Mouse (Mus musculus): ENCODE results near the gene Entpd8. TPM values are rescaled to one million over a fixed set of nuclear protein-coding genes. Genes with fewer than 3 reads are reported as not detected.
A peak's percentile ranks its signal among the peaks of the same experiment; 100 is the strongest.

Entpd8 gene
- total RNA-seq (2021), result not detected
- long read RNA-seq, experiment 1, result 0 reads
- long read RNA-seq, experiment 2, result 0 reads

GRCm38 (mm10) chr2:25080076-25080475 lies at the start of gene Entpd8:
Entpd8 (plus strand) TSS chr2:25080304.
- intact Hi-C loops (cut with DNase I), result no loop called here
- no peak for TF ChIP-seq CTCF (IDR thresholded peaks at IDR 0.05)
- no peak within 1 kb of the TSS for H3K27ac ChIP-seq

GRCm38 (mm10) chr2:25034994-25035393 lies 45.1 kb upstream of the Entpd8 start:
- DNase-seq (ENCODE audit: extremely low spot score in 1 of 2, low spot score in 2 of 2), result no peak
- intact Hi-C loops (cut with DNase I), result no loop called here
- TF ChIP-seq CTCF (IDR thresholded peaks at IDR 0.05), result no peak
- Histone ChIP-seq H3K27ac (no peak overlapping the region), H3K4me3 (no peak overlapping the region)

More at GRCm38 (mm10) chr2:25080076-25080475, at the start of gene Entpd8:
- no peak within 1 kb of the TSS for H3K4me3 ChIP-seq
- DNase-seq (ENCODE audit: extremely low spot score in 1 of 2, low spot score in 2 of 2), result no peak

GRCm38 (mm10) chr2:25040089-25040488 lies 40.0 kb upstream of the Entpd8 start:
- no peak overlapping the region for H3K27ac ChIP-seq
- no peak for TF ChIP-seq CTCF (IDR thresholded peaks at IDR 0.05)
- intact Hi-C loops (cut with DNase I), result no loop called here
- H3K4me3 ChIP-seq, result no peak overlapping the region
- no peak for DNase-seq (ENCODE audit: extremely low spot score in 1 of 2, low spot score in 2 of 2)

DNA sequence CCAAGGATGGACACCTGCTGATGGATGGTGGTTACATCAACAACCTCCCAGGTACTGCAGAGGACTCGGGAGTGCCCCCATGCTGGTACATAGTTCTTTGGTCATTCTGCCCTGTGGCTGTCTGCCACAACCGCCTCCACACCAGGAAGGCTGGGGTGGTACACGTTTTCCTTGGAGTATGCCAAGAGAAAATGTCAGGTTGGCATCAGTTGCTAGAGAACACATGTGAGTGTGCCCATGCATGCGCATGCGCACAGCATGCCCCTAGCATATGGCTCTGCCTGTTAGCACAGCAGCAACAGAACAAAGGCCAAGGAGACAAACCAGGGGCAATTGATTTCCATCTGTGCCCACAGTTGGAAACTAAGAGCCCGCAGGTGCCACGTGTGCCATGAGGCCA lies 29.2 kb upstream of the Entpd8 start:
- H3K4me3 ChIP-seq, result no peak overlapping the region
- peak; percentile 35 to 53 for DNase-seq (ENCODE audit: extremely low spot score in 1 of 2, low spot score in 2 of 2)
- no peak for TF ChIP-seq CTCF (IDR thresholded peaks at IDR 0.05)
- no peak overlapping the region for H3K27ac ChIP-seq
- intact Hi-C loops (cut with DNase I), result loop anchor here (5.0 kb wide), 1 partner anchor 74 kb away; the partner anchor contains the start of genes Mrpl41 and Pnpla7

- intact Hi-C loops (cut with DNase I), result loop anchor here (5.0 kb wide), 1 partner anchor 74 kb away; the partner anchor contains the start of genes Mrpl41 and Pnpla7
- TF ChIP-seq CTCF (IDR thresholded peaks at IDR 0.05), result no peak
- Histone ChIP-seq H3K4me3 (no peak overlapping the region), H3K27ac (peak overlapping the region; percentile 9; the same call in 1 of the 2 replicates)
- no peak for DNase-seq (ENCODE audit: extremely low spot score in 1 of 2, low spot score in 2 of 2)
Measured at GRCm38 (mm10) chr2:25051450-25051849, 28.7 kb upstream of the Entpd8 start.

GRCm38 (mm10) chr2:25053101-25053500 lies 27.0 kb upstream of the Entpd8 start:
- no peak overlapping the region for H3K4me3 ChIP-seq
- intact Hi-C loops (cut with DNase I), result loop anchor here (5.0 kb wide), 1 partner anchor 76 kb away; the partner anchor contains the start of genes Mrpl41 and Pnpla7
- no peak for DNase-seq (ENCODE audit: extremely low spot score in 1 of 2, low spot score in 2 of 2)
- no peak for TF ChIP-seq CTCF (IDR thresholded peaks at IDR 0.05)
- H3K27ac ChIP-seq, result no peak overlapping the region

GRCm38 (mm10) chr2:25054221-25055067 lies 25.7 kb upstream of the Entpd8 start, which contains the start of gene Nsmf:
Nsmf (plus strand) TSS chr2:25054355.
- TF ChIP-seq CTCF (IDR thresholded peaks at IDR 0.05), result no peak; the same call in 1 of the 2 replicates
- intact Hi-C loops (cut with DNase I), result loop anchor here (5.0 kb wide), 1 partner anchor 77 kb away; the partner anchor contains the start of genes Mrpl41 and Pnpla7
- peak within 1 kb of the TSS; percentile 88 for H3K4me3 ChIP-seq
- peak within 1 kb of the TSS; percentile 98 for H3K27ac ChIP-seq
- peak; percentile 86 to 88 for DNase-seq (ENCODE audit: extremely low spot score in 1 of 2, low spot score in 2 of 2)

GRCm38 (mm10) chr2:25055068-25055405 lies 25.1 kb upstream of the Entpd8 start:
- TF ChIP-seq CTCF (IDR thresholded peaks at IDR 0.05), result no peak
- peak; percentile 63 to 69 for DNase-seq (ENCODE audit: extremely low spot score in 1 of 2, low spot score in 2 of 2)
- Histone ChIP-seq H3K27ac (peak overlapping the region; percentile 98), H3K4me3 (peak overlapping the region; percentile 88)
- intact Hi-C loops (cut with DNase I), result no loop called here

DNA sequence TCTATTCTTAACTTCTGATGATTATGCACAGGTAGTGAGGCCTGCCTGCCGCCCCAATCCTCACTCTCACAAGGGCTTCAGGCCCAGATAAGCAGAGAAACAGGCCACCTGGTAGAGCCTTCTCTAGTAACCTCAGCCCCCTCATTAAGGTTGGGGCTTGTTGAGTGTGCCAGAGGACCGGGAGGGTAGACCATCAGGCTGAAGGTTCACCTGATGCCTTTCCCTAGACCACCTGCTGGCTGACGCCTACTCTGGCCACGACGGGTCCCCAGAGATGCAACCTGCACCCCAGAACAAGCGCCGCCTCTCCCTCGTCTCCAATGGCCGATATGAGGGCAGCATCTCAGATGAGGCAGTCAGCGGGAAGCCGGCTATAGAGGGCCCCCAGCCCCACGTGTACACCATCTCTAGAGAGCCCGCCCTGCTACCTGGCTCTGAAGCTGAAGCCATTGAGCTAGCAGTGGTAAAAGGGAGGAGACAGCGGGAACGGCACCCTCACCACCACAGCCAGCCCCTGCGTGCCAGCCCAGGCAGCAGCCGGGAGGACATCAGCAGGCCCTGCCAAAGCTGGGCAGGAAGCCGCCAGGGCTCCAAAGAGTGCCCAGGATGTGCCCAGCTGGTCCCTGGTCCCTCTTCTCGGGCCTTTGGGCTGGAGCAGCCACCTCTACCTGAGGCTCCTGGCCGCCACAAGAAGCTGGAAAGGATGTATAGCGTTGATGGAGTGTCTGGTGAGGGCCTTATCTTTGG lies 24.5 kb upstream of the Entpd8 start:
- intact Hi-C loops (cut with DNase I), result no loop called here
- no peak for TF ChIP-seq CTCF (IDR thresholded peaks at IDR 0.05)
- H3K27ac ChIP-seq, result peak overlapping the region; percentile 98

GRCm38 (mm10) chr2:25058926-25059325 lies 21.2 kb upstream of the Entpd8 start:
- no peak for TF ChIP-seq CTCF (IDR thresholded peaks at IDR 0.05)
- Histone ChIP-seq H3K4me3 (no peak overlapping the region), H3K27ac (no peak overlapping the region)
- no peak for DNase-seq (ENCODE audit: extremely low spot score in 1 of 2, low spot score in 2 of 2)
- intact Hi-C loops (cut with DNase I), result no loop called here

More for the DNA sequence above, 24.5 kb upstream of the Entpd8 start:
- peak overlapping the region; percentile 88 for H3K4me3 ChIP-seq
- DNase-seq (ENCODE audit: extremely low spot score in 1 of 2, low spot score in 2 of 2), result no peak

GRCm38 (mm10) chr2:25063523-25063922 lies 16.6 kb upstream of the Entpd8 start:
- TF ChIP-seq CTCF (IDR thresholded peaks at IDR 0.05), result no peak
- no peak for DNase-seq (ENCODE audit: extremely low spot score in 1 of 2, low spot score in 2 of 2)
- intact Hi-C loops (cut with DNase I), result no loop called here
- H3K27ac ChIP-seq, result no peak overlapping the region
- no peak overlapping the region for H3K4me3 ChIP-seq

DNA sequence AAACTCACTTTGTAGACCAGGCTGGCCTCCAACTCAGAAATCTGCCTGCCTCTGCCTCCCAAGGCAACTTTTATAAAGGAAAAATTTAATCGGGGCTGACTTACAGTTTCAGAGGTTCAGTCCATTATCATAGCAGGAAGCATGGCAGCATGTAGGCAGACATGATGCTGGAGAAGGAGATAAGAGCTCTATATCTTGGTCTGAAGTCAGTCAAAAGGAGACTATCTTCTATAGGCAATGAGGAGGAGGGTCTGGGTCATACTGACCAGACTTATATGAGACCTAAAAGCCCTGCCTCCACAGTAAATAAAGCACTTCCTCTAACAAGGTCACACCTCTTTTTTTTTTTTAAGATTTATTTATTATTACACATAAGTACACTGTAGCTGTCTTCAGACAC lies 15.8 kb upstream of the Entpd8 start:
- no peak for DNase-seq (ENCODE audit: extremely low spot score in 1 of 2, low spot score in 2 of 2)
- no peak overlapping the region for H3K4me3 ChIP-seq
- intact Hi-C loops (cut with DNase I), result no loop called here
- H3K27ac ChIP-seq, result no peak overlapping the region
- no peak for TF ChIP-seq CTCF (IDR thresholded peaks at IDR 0.05)
